Mouse (Mus musculus) heart, postnatal 0 days (tissue): ENCODE measurements around the gene C530008M17Rik. TPM values are rescaled to one million over a fixed set of nuclear protein-coding genes. Genes with fewer than 3 reads are reported as not detected.

Experiments used
- ATAC-seq: fragments of 200-750 bp; cut with Nextera tagmentation; 2 replicates; pipeline ENCODE4 v1.8.0; 2017; ENCODE audit warnings: low read depth, moderate number of reproducible peaks, moderate library complexity; ENCODE audit not compliant: insufficient read depth
- DNase-seq: peaks from one replicate; pipeline ENCODE4 v3.0.0-alpha.2; 2016; ENCODE audit warnings: low spot score
- H3K27ac ChIP-seq: fragments of 300-500 bp; sonication (generic); 2 replicates; pipeline ENCODE4 v1.5.1; 2014; ENCODE audit warnings: low read depth, mild to moderate bottlenecking
- H3K27me3 ChIP-seq: fragments of 300-500 bp; sonication (generic); 2 replicates; pipeline ENCODE4 v1.6.1; 2014; ENCODE audit warnings: low read length, mixed read lengths; ENCODE audit not compliant: control insufficient read depth, insufficient read depth
- H3K36me3 ChIP-seq: fragments of 300-500 bp; sonication (generic); replicated peaks from 2 replicates; pipeline ENCODE4 v1.6.1; 2014; ENCODE audit warnings: low read length, mixed read lengths; ENCODE audit not compliant: control insufficient read depth, insufficient read depth
- H3K4me1 ChIP-seq: fragments of 300-500 bp; sonication (generic); 2 replicates; pipeline ENCODE4 v1.6.1; 2014; ENCODE audit warnings: antibody characterized with exemption; ENCODE audit not compliant: control insufficient read depth, insufficient read depth
- H3K4me2 ChIP-seq: fragments of 300-500 bp; sonication (generic); 2 replicates; pipeline ENCODE4 v1.6.1; 2014; ENCODE audit warnings: low read depth, mild to moderate bottlenecking, low read length, moderate library complexity
- H3K4me3 ChIP-seq: fragments of 300-500 bp; sonication (generic); 2 replicates; pipeline ENCODE4 v1.5.1; 2014; ENCODE audit warnings: low read depth, low read length
- H3K9ac ChIP-seq: fragments of 300-500 bp; sonication (generic); replicated peaks from 2 replicates; pipeline ENCODE4 v1.6.1; 2014; ENCODE audit warnings: low read depth, low read length, mixed read lengths
- H3K9me3 ChIP-seq: fragments of 300-500 bp; sonication (generic); replicated peaks from 2 replicates; pipeline ENCODE4 v1.6.1; 2016; ENCODE audit warnings: low read length; ENCODE audit not compliant: control insufficient read depth
- CTCF ChIP-seq: IDR thresholded peaks from 2 replicates; pipeline ENCODE4 v1.5.1; 2016; ENCODE audit warnings: antibody characterized with exemption, control low read depth, low read depth
- EP300 ChIP-seq: IDR thresholded peaks from 2 replicates; pipeline ENCODE4 v1.6.1; 2016; ENCODE audit warnings: antibody characterized with exemption, low read depth
- WGBS: fragments of 180-500 bp; shearing (Covaris S2); extraction: QIAGEN DNeasy Blood & Tissue Kit; methylation state at CpG from one replicate; pipeline ENCODE4 v1.1.7; 2014; 5-methylcytosine and 5-hydroxymethylcytosine counted together
- polyA plus RNA-seq: library from polyadenylated mRNA; unstranded; fragments of >200 nt; fragmentation: Nextera tagmentation; extraction: Ambion mirVana; gene quantifications from 2 replicates; pipeline ENCODE4 v1.2.1, GENCODE M21; 2015
- total RNA-seq: library from RNA; depleted of rRNA; stranded (reverse); fragments of >200 nt; gene quantifications from 2 replicates; pipeline ENCODE4 v1.2.3, GENCODE M21; 2014; ENCODE audit warnings: low replicate concordance

Gene C530008M17Rik
- total and polyA plus RNA-seq, 2 experiments from 2014 or later = 7.3 to 18.8 TPM

DNA sequence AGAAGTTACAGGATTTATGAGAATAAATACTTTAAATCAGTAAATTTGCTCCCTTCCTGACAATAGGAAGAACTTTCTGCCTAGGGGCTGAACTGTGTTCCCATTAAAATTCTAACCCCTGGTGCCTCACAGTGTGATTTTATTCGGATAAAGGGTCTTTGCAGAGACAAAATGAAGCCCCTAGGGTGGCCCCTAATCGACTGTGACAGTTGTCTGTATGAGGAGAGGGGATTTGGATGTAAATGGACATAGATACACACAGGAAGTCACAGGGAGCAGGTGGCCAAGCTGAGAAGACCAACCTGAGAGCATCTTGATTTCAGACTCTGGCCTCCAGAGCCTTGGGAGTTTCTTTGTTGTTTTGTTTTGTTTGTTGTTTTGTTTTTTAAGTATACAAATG lies 41.9 kb downstream of the C530008M17Rik start:
- WGBS = 36% methylated on average over 2 of the region's 2 CpGs
- no peak overlapping the region for H3K27ac ChIP-seq
- peaks cover 18% of the 10 kb centered on the region; the same call in 1 of the 2 replicates for H3K4me1 ChIP-seq
- no peak for DNase-seq
- H3K4me3 ChIP-seq = no peak overlapping the region
- H3K9me3 ChIP-seq = peaks cover 8% of the 10 kb centered on the region; the same call in 1 of the 2 replicates
- no peak for ATAC-seq
- H3K9ac ChIP-seq = no peak overlapping the region
- H3K4me2 ChIP-seq = no peak overlapping the region
- TF ChIP-seq CTCF = no peak
- TF ChIP-seq EP300 = no peak
- no peaks in the 10 kb centered on the region for H3K36me3 ChIP-seq
- H3K27me3 ChIP-seq = no peaks in the 10 kb centered on the region

DNA sequence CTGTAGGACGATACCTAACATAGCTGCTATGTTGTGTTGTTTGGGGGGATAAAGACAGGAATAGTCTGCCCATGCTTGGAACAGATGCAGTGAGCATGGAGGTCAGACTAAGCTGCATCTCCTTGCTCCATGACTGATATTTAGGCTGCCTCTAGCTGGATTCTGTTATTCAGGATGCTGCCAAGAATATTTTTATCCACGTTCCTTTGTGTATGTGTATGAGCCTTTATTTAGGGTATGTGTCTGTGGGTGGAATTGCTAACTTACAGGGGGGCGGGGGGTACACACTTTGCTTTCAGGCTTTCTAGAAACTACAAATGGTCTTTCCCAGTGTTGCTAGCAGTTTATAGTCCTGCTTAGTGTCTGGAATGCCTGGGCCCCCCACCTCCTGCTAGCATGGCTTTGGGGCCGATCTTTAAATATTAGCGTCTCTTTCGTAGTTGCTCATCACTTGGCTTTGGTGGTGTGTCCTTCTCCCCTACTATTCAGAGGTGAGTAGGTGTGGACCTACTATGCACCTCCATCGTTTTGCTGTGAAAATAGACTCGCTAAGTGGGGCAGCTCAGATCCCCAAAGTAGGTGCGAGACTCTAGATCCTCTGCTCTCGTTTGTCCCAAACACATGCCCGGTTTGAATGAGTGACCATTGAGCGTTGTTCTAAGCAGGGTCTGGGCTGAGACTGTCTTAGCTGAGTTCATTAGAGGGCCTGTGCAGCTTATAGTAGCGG lies 45.0 kb downstream of the C530008M17Rik start:
- no peak overlapping the region for H3K4me3 ChIP-seq
- no peak overlapping the region for H3K9ac ChIP-seq
- H3K36me3 ChIP-seq = no peaks in the 10 kb centered on the region
- peak; percentile 88 for ATAC-seq
- peak; percentile 75 for DNase-seq
- H3K27ac ChIP-seq = peak overlapping the region; percentile 68
- TF ChIP-seq EP300 (no peak), CTCF (no peak)
- H3K4me2 ChIP-seq = no peak overlapping the region
- 69% methylated on average over 13 of the region's 13 CpGs for WGBS
- no peaks in the 10 kb centered on the region for H3K27me3 ChIP-seq
- H3K4me1 ChIP-seq = peaks cover 18% of the 10 kb centered on the region; the same call in 1 of the 2 replicates
- H3K9me3 ChIP-seq = no peaks in the 10 kb centered on the region

DNA sequence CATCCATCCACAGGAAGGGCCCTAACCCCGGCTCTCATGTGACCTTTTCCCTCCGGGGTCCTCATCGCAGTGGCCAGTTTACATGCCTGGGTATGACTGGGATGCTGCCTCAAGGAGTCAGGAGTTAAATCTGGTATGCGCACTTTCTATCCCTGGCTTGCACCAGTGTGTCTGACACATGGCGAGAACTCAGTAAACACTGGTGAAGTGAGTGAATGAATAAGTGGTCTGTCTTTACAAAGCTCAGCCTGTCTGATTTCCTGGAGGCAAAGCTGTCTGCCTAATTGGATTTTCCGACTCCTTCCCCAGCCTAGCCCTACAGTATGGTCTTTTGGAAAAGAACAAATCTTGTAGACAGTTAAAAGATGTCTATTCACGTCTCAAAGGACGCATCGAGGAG lies 45.8 kb downstream of the C530008M17Rik start:
- H3K9ac ChIP-seq = no peak overlapping the region
- no peak overlapping the region for H3K4me2 ChIP-seq
- no peak overlapping the region for H3K4me3 ChIP-seq
- no peaks in the 10 kb centered on the region for H3K27me3 ChIP-seq
- no peak for TF ChIP-seq CTCF
- TF ChIP-seq EP300 = no peak
- no peaks in the 10 kb centered on the region for H3K36me3 ChIP-seq
- DNase-seq (no peak), ATAC-seq (no peak)
- H3K4me1 ChIP-seq = peaks cover 18% of the 10 kb centered on the region; the same call in 1 of the 2 replicates
- no peaks in the 10 kb centered on the region for H3K9me3 ChIP-seq
- WGBS = 63% methylated on average over 9 of the region's 9 CpGs
- peak overlapping the region; percentile 68; the same call in 1 of the 2 replicates for H3K27ac ChIP-seq

DNA sequence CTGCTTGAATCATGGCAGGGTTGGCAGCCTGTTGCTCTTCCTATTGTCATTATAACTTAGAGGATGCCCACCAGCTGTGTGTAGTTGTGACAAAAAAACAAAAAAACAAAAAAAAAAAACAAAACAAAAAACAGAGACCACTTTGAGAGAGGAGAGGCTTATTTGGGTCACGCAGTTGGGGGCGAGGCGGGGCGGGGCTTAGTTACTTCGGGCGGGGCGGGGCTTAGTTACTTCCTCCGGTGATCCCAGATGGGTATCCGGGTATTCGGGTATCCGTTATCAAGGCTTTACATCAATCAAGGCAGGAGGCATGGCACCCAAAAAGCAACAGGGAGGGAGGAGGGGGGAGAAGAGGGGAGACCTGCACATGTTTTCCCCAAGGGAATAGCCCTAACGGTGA lies 46.3 kb downstream of the C530008M17Rik start:
- Histone ChIP-seq H3K27ac (no peak overlapping the region), H3K4me2 (0 out of 2 replicates have a peak overlapping the region, but pooled peaks have one; percentile 10)
- no peak for ATAC-seq

DNA sequence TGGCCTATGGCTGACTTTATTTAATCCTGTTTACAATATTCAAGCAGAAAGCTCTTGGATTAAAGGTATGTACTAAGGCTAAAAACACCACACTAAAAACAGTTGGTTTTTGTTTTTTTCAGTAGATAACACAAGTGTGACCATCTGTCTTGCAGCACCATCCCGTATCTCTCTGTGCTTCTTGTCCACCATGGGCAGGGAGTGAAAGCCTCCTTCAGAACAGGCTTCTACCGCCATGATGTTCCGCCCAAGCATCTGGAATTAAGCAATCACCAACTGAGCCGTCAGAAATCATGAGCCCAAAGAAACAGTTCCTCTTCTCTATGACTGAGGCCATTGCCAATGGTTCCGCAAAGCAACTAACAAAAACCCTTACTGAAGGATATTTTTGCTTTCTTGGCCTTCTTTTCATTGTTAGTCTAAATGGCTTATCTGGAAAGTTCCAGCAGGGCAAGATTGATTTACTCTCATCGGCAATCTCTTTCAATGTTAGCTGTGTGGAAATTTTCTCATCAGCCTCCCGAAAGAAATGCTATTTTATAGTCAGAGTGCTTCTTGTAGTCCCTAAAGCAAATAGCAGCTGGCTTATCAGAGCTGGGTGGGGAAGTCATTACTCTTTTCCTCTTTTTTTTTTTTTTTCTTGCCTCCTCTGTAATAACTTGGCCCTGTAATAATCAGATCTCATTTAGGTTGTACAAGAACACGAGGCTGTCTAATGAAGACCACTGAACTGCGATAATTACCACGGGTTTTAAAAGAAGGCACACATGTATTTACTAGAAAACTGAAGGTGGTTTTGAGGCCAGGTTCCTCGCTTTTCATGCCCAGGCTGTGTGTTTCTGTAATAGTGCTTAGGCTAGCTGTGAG lies 49.2 kb downstream of the C530008M17Rik start:
- Histone ChIP-seq H3K4me2 (no peak overlapping the region), H3K4me1 (peaks cover 18% of the 10 kb centered on the region; the same call in 1 of the 2 replicates), H3K27me3 (no peaks in the 10 kb centered on the region), H3K9me3 (no peaks in the 10 kb centered on the region), H3K4me3 (no peak overlapping the region), H3K36me3 (no peaks in the 10 kb centered on the region), H3K27ac (no peak overlapping the region), H3K9ac (no peak overlapping the region)
- TF ChIP-seq EP300 (no peak), CTCF (no peak)
- DNase-seq (no peak), ATAC-seq (no peak)
- WGBS = 72% methylated on average over 11 of the region's 11 CpGs

More for the DNA sequence above, 46.3 kb downstream of the C530008M17Rik start:
- DNase-seq = no peak
- Histone ChIP-seq H3K36me3 (no peaks in the 10 kb centered on the region), H3K9ac (no peak overlapping the region), H3K4me1 (peaks cover 18% of the 10 kb centered on the region; the same call in 1 of the 2 replicates), H3K9me3 (no peaks in the 10 kb centered on the region), H3K4me3 (no peak overlapping the region), H3K27me3 (no peaks in the 10 kb centered on the region)
- whole genome bisulfite sequencing = 33% methylated on average over 12 of the region's 12 CpGs
- TF ChIP-seq EP300 (no peak), CTCF (no peak)
